Mouse (Mus musculus) effector memory CD4-positive, alpha-beta T cell, adult 5 months (primary cell): Measurements from ENCODE around the gene C6. TPM values are rescaled to one million over a fixed set of nuclear protein-coding genes. Genes with fewer than 3 reads are reported as not detected.

Experiments used
- polyA plus RNA-seq: library from polyadenylated mRNA; unstranded; fragments of 100-300 nt; shearing (Covaris generic); gene quantifications from one replicate; pipeline ENCODE4 v1.2.1, GENCODE M21; 2017

Gene C6
- 0.12 TPM for polyA plus RNA-seq

GRCm38 (mm10) chr15:4726830-4727310 is at the start of gene C6:
TSS of gene C6 (plus strand) at chr15:4727175.

Other genes with a start within 250 kb of the C6 start
- not detected for gene Mroh2b, start 171.6 kb downstream of the C6 start, polyA plus RNA-seq